Mouse (Mus musculus) adrenal gland, postnatal 14 days (tissue): ENCODE data around the gene Cdc6. TPM values are rescaled to one million over a fixed set of nuclear protein-coding genes. Genes with fewer than 3 reads are reported as not detected.
A peak's percentile ranks its signal among the peaks of the same experiment; 100 is the strongest.

ENCODE experiments used
- DNase-seq: peaks from one replicate; pipeline ENCODE4 v3.0.0; 2021; ENCODE audit warnings: mixed read lengths
- total RNA-seq: library from RNA; stranded (reverse); gene quantifications from 2 replicates; pipeline ENCODE4 v1.2.3, GENCODE M21; 2021

Cdc6 gene
- total RNA-seq, 1 experiment from 2014 or later: 5.8 TPM

- DNase-seq: peak; percentile 62
Measured at GRCm38 (mm10) chr11:98943741-98944461, 36.3 kb downstream of the Cdc6 start.

GRCm38 (mm10) chr11:98944897-98945604, 37.5 kb downstream of the Cdc6 start:
- DNase-seq: peak; percentile 13

- peak; percentile 85 for DNase-seq
Measured at GRCm38 (mm10) chr11:98945605-98945977, 38.0 kb downstream of the Cdc6 start.

- no peak for DNase-seq
Measured at GRCm38 (mm10) chr11:98947969-98948569, 40.5 kb downstream of the Cdc6 start.

- DNase-seq: no peak
Measured at GRCm38 (mm10) chr11:98949242-98949957, 41.8 kb downstream of the Cdc6 start.

- peak; percentile 79 for DNase-seq
Measured at GRCm38 (mm10) chr11:98949958-98950460, 42.4 kb downstream of the Cdc6 start.

GRCm38 (mm10) chr11:98950484-98950883, 42.9 kb downstream of the Cdc6 start:
- DNase-seq: no peak

- DNase-seq: peak; percentile 93
Measured at GRCm38 (mm10) chr11:98951026-98951906, 43.7 kb downstream of the Cdc6 start.

GRCm38 (mm10) chr11:98952111-98952510, 44.5 kb downstream of the Cdc6 start:
- no peak for DNase-seq

GRCm38 (mm10) chr11:98952736-98953135, 45.1 kb downstream of the Cdc6 start:
- peak; percentile 8 for DNase-seq

- peak; percentile 18 for DNase-seq
Measured at GRCm38 (mm10) chr11:98953361-98953760, 45.8 kb downstream of the Cdc6 start.

GRCm38 (mm10) chr11:98953835-98954320, 46.3 kb downstream of the Cdc6 start:
- DNase-seq: peak; percentile 48

GRCm38 (mm10) chr11:98954373-98954772, 46.8 kb downstream of the Cdc6 start:
- DNase-seq: peak; percentile 90

- DNase-seq: peak; percentile 51
Measured at GRCm38 (mm10) chr11:98954801-98955706, 47.5 kb downstream of the Cdc6 start.

- DNase-seq: no peak
Measured at GRCm38 (mm10) chr11:98955707-98956235, 48.2 kb downstream of the Cdc6 start.

- DNase-seq: no peak
Measured at GRCm38 (mm10) chr11:98956340-98956739, 48.7 kb downstream of the Cdc6 start.

- DNase-seq: peak; percentile 92
Measured at GRCm38 (mm10) chr11:98959437-98960312, 52.1 kb downstream of the Cdc6 start.

- DNase-seq: peak; percentile 89
Measured at GRCm38 (mm10) chr11:98960313-98960906, 52.8 kb downstream of the Cdc6 start.
